Mouse (Mus musculus): ENCODE measurements around the gene Naa16. TPM values are rescaled to one million over a fixed set of nuclear protein-coding genes. Genes with fewer than 3 reads are reported as not detected.

Naa16 gene
- polyA plus RNA-seq, 1 experiment from 2014 or later, result 17.6 TPM

DNA sequence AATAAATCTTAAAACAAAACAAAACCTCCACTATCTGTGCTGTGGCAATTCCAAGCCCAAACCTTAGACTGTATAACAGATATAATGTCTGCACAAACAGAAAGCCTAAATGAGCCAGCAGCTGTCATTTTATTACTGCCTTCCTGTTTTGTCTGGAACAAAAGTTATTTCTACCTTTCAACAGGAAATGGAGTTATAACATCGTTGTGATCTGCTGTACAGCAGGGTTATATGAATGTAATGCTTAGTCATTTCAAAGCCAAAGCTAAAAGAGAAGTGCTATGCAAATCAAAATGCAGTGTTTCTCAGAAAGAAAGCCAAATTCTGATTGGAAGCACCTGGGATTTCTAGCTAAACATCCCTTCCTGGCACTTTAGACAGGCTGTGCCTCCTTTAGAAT is 2.7 kb upstream of the Naa16 start:
- TF ChIP-seq CTCF (IDR thresholded peaks at IDR 0.05; ENCODE audit: low read depth) (no peak), EP300 (IDR thresholded peaks at IDR 0.05; ENCODE audit: low read depth) (no peak)
- Histone ChIP-seq H3K9me3 (ENCODE audit: low read length) (no peaks in the 10 kb centered on the region), H3K4me2 (ENCODE audit: low read depth, low read length) (no peak overlapping the region), H3K27me3 (ENCODE audit: insufficient read depth, low read length) (no peaks in the 10 kb centered on the region), H3K4me1 (ENCODE audit: insufficient read depth) (peaks cover 20% of the 10 kb centered on the region), H3K9ac (replicated peaks) (no peak overlapping the region), H3K4me3 (ENCODE audit: low read depth, low read length) (no peak overlapping the region), H3K36me3 (replicated peaks; ENCODE audit: insufficient read depth, low read length) (no peaks in the 10 kb centered on the region), H3K27ac (ENCODE audit: low read depth) (no peak overlapping the region)
- 16% methylated on average over 1 of the region's 1 CpGs for WGBS (ENCODE audit: insufficient replicate concordance)
- ATAC-seq (no peak), DNase-seq (no peak)

DNA sequence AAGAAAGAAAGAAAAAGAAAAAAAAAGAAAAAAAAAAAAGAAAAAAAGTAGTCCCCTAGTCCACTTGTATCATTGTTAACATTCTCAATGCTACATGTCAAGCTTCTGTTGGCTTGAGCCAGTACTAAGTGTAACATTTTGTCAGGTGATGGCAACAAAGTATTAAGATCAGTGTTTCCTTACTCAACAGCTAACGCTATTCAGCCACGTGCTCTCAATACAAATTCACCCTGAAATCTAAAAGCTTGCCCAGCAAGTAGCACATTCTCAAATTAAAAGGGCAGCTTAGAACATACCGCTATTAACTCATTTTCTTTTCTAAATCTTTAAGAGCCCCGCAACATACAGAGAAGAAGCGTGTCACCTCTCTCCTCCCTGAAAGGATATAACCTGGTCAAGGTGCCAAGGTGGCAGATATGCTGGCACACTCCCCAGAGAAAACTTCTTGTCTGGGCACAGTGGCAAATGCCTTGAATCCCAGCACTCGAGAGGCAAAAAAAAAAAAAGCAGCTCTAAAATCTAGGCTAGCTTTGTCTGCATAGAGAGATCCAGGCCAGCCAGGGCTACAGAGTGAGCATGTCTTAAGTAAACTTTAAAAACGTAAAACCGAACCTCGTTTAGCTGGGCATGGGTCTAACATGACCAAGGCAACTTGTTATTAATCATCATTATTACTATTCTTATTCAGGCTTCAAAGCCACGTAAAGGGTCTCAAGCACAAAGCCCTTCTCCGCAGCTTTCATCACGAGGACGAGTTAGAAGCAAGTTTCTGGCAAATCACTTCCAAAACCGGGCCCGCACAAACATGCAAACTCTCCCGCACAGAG is 927 bp downstream of the Naa16 start:
- no peaks in the 10 kb centered on the region for H3K27me3 ChIP-seq (ENCODE audit: insufficient read depth, low read length)
- WGBS (ENCODE audit: insufficient replicate concordance), result 2% methylated on average over 16 of the region's 16 CpGs
- peaks cover 18% of the 10 kb centered on the region for H3K4me1 ChIP-seq (ENCODE audit: insufficient read depth)
- TF ChIP-seq CTCF (IDR thresholded peaks at IDR 0.05; ENCODE audit: low read depth) (no peak), EP300 (IDR thresholded peaks at IDR 0.05; ENCODE audit: low read depth) (no peak)
- H3K4me3 ChIP-seq (ENCODE audit: low read depth, low read length), result peak overlapping the region; percentile 95
- H3K4me2 ChIP-seq (ENCODE audit: low read depth, low read length), result peak overlapping the region; percentile 90
- H3K27ac ChIP-seq (ENCODE audit: low read depth), result peak overlapping the region; percentile 91
- H3K9me3 ChIP-seq (ENCODE audit: low read length), result no peaks in the 10 kb centered on the region
- DNase-seq, result peak; percentile 14
- no peak for ATAC-seq
- H3K9ac ChIP-seq (replicated peaks), result peak overlapping the region; percentile 91
- peaks cover 12% of the 10 kb centered on the region for H3K36me3 ChIP-seq (replicated peaks; ENCODE audit: insufficient read depth, low read length)

DNA sequence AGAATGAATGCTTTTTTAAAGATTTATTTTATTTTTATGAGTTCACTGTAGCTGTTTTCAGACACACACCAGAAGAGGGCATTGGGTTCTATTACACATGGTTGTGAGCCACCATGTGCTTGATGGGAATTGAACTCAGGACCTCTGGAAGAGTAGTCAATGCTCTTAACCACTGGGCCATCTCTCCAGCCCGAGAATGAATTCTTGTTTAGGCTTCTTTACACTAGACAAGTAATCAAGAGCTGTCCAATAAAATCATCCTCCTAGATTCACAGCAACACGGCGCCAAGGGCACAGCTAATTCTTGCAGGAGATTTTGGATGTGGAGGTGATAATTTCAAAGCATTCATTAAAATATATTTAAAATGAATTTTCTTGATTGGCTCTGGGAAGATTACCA is 2.3 kb downstream of the Naa16 start:
- ATAC-seq (no peak), DNase-seq (no peak)
- H3K36me3 ChIP-seq (replicated peaks; ENCODE audit: insufficient read depth, low read length), result peaks cover 12% of the 10 kb centered on the region
- peaks cover 18% of the 10 kb centered on the region for H3K4me1 ChIP-seq (ENCODE audit: insufficient read depth)
- no peak overlapping the region for H3K4me3 ChIP-seq (ENCODE audit: low read depth, low read length)
- no peaks in the 10 kb centered on the region for H3K9me3 ChIP-seq (ENCODE audit: low read length)
- no peak for TF ChIP-seq CTCF (IDR thresholded peaks at IDR 0.05; ENCODE audit: low read depth)
- no peak for TF ChIP-seq EP300 (IDR thresholded peaks at IDR 0.05; ENCODE audit: low read depth)
- H3K27me3 ChIP-seq (ENCODE audit: insufficient read depth, low read length), result no peaks in the 10 kb centered on the region
- H3K4me2 ChIP-seq (ENCODE audit: low read depth, low read length), result peak overlapping the region; percentile 90; the same call in 1 of the 2 replicates
- H3K9ac ChIP-seq (replicated peaks), result no peak overlapping the region
- H3K27ac ChIP-seq (ENCODE audit: low read depth), result no peak overlapping the region
- 87% methylated on average over 3 of the region's 3 CpGs for WGBS (ENCODE audit: insufficient replicate concordance)

DNA sequence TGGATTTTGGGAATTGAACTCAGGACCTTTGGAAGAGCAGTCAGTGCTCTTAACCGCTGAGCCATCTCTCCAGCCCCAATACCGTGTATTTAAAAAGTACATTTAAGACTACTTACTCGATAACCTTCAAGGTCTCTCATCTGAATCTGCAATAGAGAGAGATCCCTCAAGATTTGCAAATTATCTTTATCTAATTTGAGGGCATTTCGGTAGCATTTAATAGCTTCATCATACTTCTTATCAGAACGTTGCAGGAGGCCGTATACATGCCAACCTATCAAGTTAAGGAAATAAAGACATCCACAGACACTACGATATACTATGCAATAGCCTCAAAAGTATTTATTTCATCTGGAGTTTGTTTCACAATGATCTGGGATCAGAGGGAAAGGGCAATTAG is 7.5 kb downstream of the Naa16 start:
- Histone ChIP-seq H3K4me3 (ENCODE audit: low read depth, low read length) (no peak overlapping the region), H3K36me3 (replicated peaks; ENCODE audit: insufficient read depth, low read length) (peaks cover 36% of the 10 kb centered on the region), H3K9me3 (ENCODE audit: low read length) (no peaks in the 10 kb centered on the region), H3K4me1 (ENCODE audit: insufficient read depth) (no peaks in the 10 kb centered on the region), H3K9ac (replicated peaks) (no peak overlapping the region), H3K27me3 (ENCODE audit: insufficient read depth, low read length) (no peaks in the 10 kb centered on the region), H3K4me2 (ENCODE audit: low read depth, low read length) (0 out of 2 replicates have a peak overlapping the region, but pooled peaks have one; percentile 7), H3K27ac (ENCODE audit: low read depth) (no peak overlapping the region)
- TF ChIP-seq CTCF (IDR thresholded peaks at IDR 0.05; ENCODE audit: low read depth) (no peak), EP300 (IDR thresholded peaks at IDR 0.05; ENCODE audit: low read depth) (peak; percentile 80)
- DNase-seq, result no peak
- ATAC-seq, result peak; percentile 50; the same call in 1 of the 2 replicates
- WGBS (ENCODE audit: insufficient replicate concordance), result 62% methylated on average over 7 of the region's 7 CpGs

DNA sequence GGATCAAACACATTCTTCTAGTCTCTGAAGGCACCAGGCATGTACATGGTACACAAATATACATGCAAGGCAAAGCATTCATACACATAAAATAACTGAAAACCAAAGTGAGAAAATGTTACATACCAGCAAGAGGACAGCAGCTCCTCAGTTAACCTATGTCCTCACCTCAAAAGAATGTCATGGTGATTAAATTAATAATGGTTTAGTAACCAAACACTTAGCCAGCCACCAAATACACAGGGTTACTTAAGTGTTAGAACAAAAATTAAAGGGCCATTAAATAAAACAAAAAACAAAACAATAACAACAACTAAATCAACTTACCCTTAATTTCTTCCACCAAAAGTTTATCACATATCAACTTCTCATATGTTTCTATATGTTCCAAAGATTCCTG is 13.5 kb downstream of the Naa16 start:
- H3K27ac ChIP-seq (ENCODE audit: low read depth), result no peak overlapping the region
- H3K4me2 ChIP-seq (ENCODE audit: low read depth, low read length), result no peak overlapping the region
- no peak overlapping the region for H3K4me3 ChIP-seq (ENCODE audit: low read depth, low read length)
- H3K36me3 ChIP-seq (replicated peaks; ENCODE audit: insufficient read depth, low read length), result peaks cover 31% of the 10 kb centered on the region
- no peak for TF ChIP-seq EP300 (IDR thresholded peaks at IDR 0.05; ENCODE audit: low read depth)
- no peak for TF ChIP-seq CTCF (IDR thresholded peaks at IDR 0.05; ENCODE audit: low read depth)
- ATAC-seq (no peak), DNase-seq (no peak)
- no peak overlapping the region for H3K9ac ChIP-seq (replicated peaks)
- no peaks in the 10 kb centered on the region for H3K27me3 ChIP-seq (ENCODE audit: insufficient read depth, low read length)
- no peaks in the 10 kb centered on the region for H3K4me1 ChIP-seq (ENCODE audit: insufficient read depth)
- no peaks in the 10 kb centered on the region for H3K9me3 ChIP-seq (ENCODE audit: low read length)

DNA sequence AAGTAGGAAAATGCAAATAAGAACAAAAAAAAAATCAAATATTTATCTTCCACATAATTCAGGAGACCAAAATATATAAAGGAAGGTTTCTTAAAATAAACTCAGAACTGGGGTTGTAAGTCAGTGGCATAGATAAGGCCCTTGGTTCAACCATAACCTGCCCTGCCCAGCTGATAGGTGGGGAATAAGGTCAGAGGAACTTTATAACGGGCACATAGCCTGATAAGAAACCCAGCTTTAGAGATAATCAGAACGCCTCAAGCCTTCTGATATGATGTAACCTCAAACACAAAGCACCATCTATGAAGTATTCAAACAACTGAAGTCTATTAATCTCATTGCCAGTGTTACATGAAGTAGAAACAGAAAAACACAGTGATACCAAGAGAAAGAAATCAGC is 32.5 kb downstream of the Naa16 start:
- Histone ChIP-seq H3K4me2 (ENCODE audit: low read depth, low read length) (no peak overlapping the region), H3K4me1 (ENCODE audit: insufficient read depth) (no peaks in the 10 kb centered on the region), H3K36me3 (replicated peaks; ENCODE audit: insufficient read depth, low read length) (peaks cover 48% of the 10 kb centered on the region), H3K27ac (ENCODE audit: low read depth) (no peak overlapping the region), H3K4me3 (ENCODE audit: low read depth, low read length) (no peak overlapping the region), H3K9ac (replicated peaks) (no peak overlapping the region), H3K9me3 (ENCODE audit: low read length) (no peaks in the 10 kb centered on the region), H3K27me3 (ENCODE audit: insufficient read depth, low read length) (no peaks in the 10 kb centered on the region)
- DNase-seq (no peak), ATAC-seq (no peak)
- WGBS (ENCODE audit: insufficient replicate concordance), result 47% methylated on average over 2 of the region's 2 CpGs
- TF ChIP-seq EP300 (IDR thresholded peaks at IDR 0.05; ENCODE audit: low read depth) (peak; percentile 38; the same call in 1 of the 2 replicates), CTCF (IDR thresholded peaks at IDR 0.05; ENCODE audit: low read depth) (no peak)

All from liver, postnatal 0 days (tissue).